9 mouse cellular contexts compared by ENCODE assay signal in genomic region chr17:13478866-13479571, GRCm38 (mm10).
DNase-seq lines count a peak whose midpoint lies in the region; ATAC-seq and TF ChIP-seq lines count a peak whose summit lies in the region.
"Had no signal": no experiment of that assay in that cellular context is flagged by ENCODE, and none has a peak within 500 bp of the region (broad histone marks: within the 10 kb centered on the region; RNA-seq: fewer than 3 reads in every experiment).

No protein-coding gene starts in this region.

- H3K36me3 ChIP-seq in heart, postnatal 0 days (replicated peaks; ENCODE audit: control insufficient read depth, insufficient read depth, low read length), result no peaks in the 10 kb centered on the region
- H3K36me3 ChIP-seq in liver, postnatal 0 days (replicated peaks; ENCODE audit: insufficient read depth, low read length), result no peaks in the 10 kb centered on the region
- H3K36me3 ChIP-seq in stomach, postnatal 0 days (ENCODE audit: control insufficient read depth, insufficient read depth, low read length), result no peaks in the 10 kb centered on the region

- no peak overlapping the region for H3K9ac ChIP-seq in heart, postnatal 0 days (replicated peaks; ENCODE audit: low read depth, low read length)
- H3K9ac ChIP-seq in liver, postnatal 0 days (replicated peaks), result no peak overlapping the region
- H3K9ac ChIP-seq in stomach, postnatal 0 days (ENCODE audit: low read length), result no peak overlapping the region

- no peak for TF ChIP-seq CTCF in heart, postnatal 0 days (IDR thresholded peaks at IDR 0.05; ENCODE audit: low read depth)
- TF ChIP-seq CTCF in liver, postnatal 0 days (IDR thresholded peaks at IDR 0.05; ENCODE audit: low read depth), result no peak
- no peak for TF ChIP-seq CTCF in stomach, postnatal 0 days (IDR thresholded peaks at IDR 0.05; ENCODE audit: low read depth)

- H3K9me3 ChIP-seq in heart, postnatal 0 days (replicated peaks; ENCODE audit: control insufficient read depth, low read length), result no peaks in the 10 kb centered on the region
- H3K9me3 ChIP-seq in liver, postnatal 0 days (ENCODE audit: low read length), result no peaks in the 10 kb centered on the region
- H3K9me3 ChIP-seq in stomach, postnatal 0 days (ENCODE audit: control insufficient read depth, low read length), result no peaks in the 10 kb centered on the region

- 37% methylated on average over 5 of the region's 5 CpGs for WGBS in heart, postnatal 0 days
- WGBS in liver, postnatal 0 days (ENCODE audit: insufficient replicate concordance), result 49% methylated on average over 5 of the region's 5 CpGs
- WGBS in stomach, postnatal 0 days, result 34% methylated on average over 5 of the region's 5 CpGs

- H3K4me2 ChIP-seq in heart, postnatal 0 days (ENCODE audit: low read depth, low read length), result no peak overlapping the region
- no peak overlapping the region for H3K4me2 ChIP-seq in liver, postnatal 0 days (ENCODE audit: low read depth, low read length)
- H3K4me2 ChIP-seq in stomach, postnatal 0 days (replicated peaks; ENCODE audit: low read depth), result no peak overlapping the region

- peak overlapping the region; percentile 52 for H3K27ac ChIP-seq in heart, postnatal 0 days (ENCODE audit: low read depth)
- no peak overlapping the region for H3K27ac ChIP-seq in liver, postnatal 0 days (ENCODE audit: low read depth)
- H3K27ac ChIP-seq in stomach, postnatal 0 days (replicated peaks), result no peak overlapping the region

- no peak for ATAC-seq in heart, postnatal 0 days (ENCODE audit: insufficient read depth, low read depth)
- ATAC-seq in liver, postnatal 0 days, result no peak
- ATAC-seq in stomach, postnatal 0 days (ENCODE audit: low FRiP score, low TSS enrichment), result no peak
- ATAC-seq in megakaryocyte-erythroid progenitor cell, adult 5-6 weeks (replicated peaks; ENCODE audit: low FRiP score, low TSS enrichment, poor library complexity, severe bottlenecking), result no peak

- no peak overlapping the region for H3K4me3 ChIP-seq in heart, postnatal 0 days (ENCODE audit: low read depth, low read length)
- no peak overlapping the region for H3K4me3 ChIP-seq in liver, postnatal 0 days (ENCODE audit: low read depth, low read length)
- no peak overlapping the region for H3K4me3 ChIP-seq in stomach, postnatal 0 days (ENCODE audit: low read depth, low read length)
- H3K4me3 ChIP-seq: erythroblast, embryonic 14.5 days had no signal

- TF ChIP-seq EP300 in heart, postnatal 0 days (IDR thresholded peaks at IDR 0.05; ENCODE audit: low read depth), result no peak
- TF ChIP-seq EP300 in liver, postnatal 0 days (IDR thresholded peaks at IDR 0.05; ENCODE audit: low read depth), result no peak
- TF ChIP-seq EP300 in stomach, postnatal 0 days (optimal IDR thresholded peaks at IDR 0.05), result no peak

- H3K4me1 ChIP-seq in heart, postnatal 0 days (ENCODE audit: control insufficient read depth, insufficient read depth), result peaks cover 18% of the 10 kb centered on the region
- no peaks in the 10 kb centered on the region for H3K4me1 ChIP-seq in liver, postnatal 0 days (ENCODE audit: insufficient read depth)
- no peaks in the 10 kb centered on the region for H3K4me1 ChIP-seq in stomach, postnatal 0 days (replicated peaks; ENCODE audit: control insufficient read depth, insufficient read depth)

- H3K27me3 ChIP-seq in heart, postnatal 0 days (ENCODE audit: control insufficient read depth, insufficient read depth, low read length), result no peaks in the 10 kb centered on the region
- H3K27me3 ChIP-seq in liver, postnatal 0 days (ENCODE audit: insufficient read depth, low read length), result no peaks in the 10 kb centered on the region
- no peaks in the 10 kb centered on the region for H3K27me3 ChIP-seq in stomach, postnatal 0 days (ENCODE audit: control insufficient read depth, insufficient read depth, low read length)

- peak; percentile 44 for DNase-seq in NIH3T3 (ENCODE audit: low read depth)
- peak; percentile 29 for DNase-seq in embryo, embryonic 9.5 days (ENCODE audit: extremely low spot score)
- no peak for DNase-seq in heart, postnatal 0 days (ENCODE audit: low spot score)
- DNase-seq in lung, postnatal 4 days, result peak; percentile 52 to 73
- DNase-seq in right cerebral cortex, postnatal 36 days (ENCODE audit: low spot score in 2 of 2), result no peak
- DNase-seq in liver, postnatal 0 days, result no peak
- no peak for DNase-seq in stomach, postnatal 0 days (ENCODE audit: low spot score)

Comparison
In these comparisons a context has a peak if more than half of its experiments do, and no peak if none do; other contexts are left out.
1. DNase-seq: peak in NIH3T3 (single experiment), embryo, embryonic 9.5 days (single experiment) and lung, postnatal 4 days (2 of 2); none in heart, postnatal 0 days (single experiment), right cerebral cortex, postnatal 36 days (0 of 2), liver, postnatal 0 days (single experiment) and stomach, postnatal 0 days (single experiment).